Mouse (Mus musculus) brain, embryonic 14.5 days (tissue): ENCODE data around the gene 4930524J08Rik.

Source experiments
- CTCF ChIP-seq: fragments of 200-500 bp; IDR thresholded peaks from 2 replicates; pipeline ENCODE4 v1.5.1; 2012; ENCODE audit warnings: inconsistent platforms, mild to moderate bottlenecking, moderate library complexity, borderline replicate concordance; ENCODE audit not compliant: insufficient read depth, insufficient read length; ENCODE audit errors: extremely low read depth
- POLR2A ChIP-seq: fragments of 200-500 bp; IDR thresholded peaks from 2 replicates; pipeline ENCODE4 v1.6.1; 2012; ENCODE audit warnings: mild to moderate bottlenecking, inconsistent platforms, borderline replicate concordance; ENCODE audit not compliant: poor library complexity, insufficient read depth, insufficient read length, severe bottlenecking; ENCODE audit errors: extremely low read depth

DNA sequence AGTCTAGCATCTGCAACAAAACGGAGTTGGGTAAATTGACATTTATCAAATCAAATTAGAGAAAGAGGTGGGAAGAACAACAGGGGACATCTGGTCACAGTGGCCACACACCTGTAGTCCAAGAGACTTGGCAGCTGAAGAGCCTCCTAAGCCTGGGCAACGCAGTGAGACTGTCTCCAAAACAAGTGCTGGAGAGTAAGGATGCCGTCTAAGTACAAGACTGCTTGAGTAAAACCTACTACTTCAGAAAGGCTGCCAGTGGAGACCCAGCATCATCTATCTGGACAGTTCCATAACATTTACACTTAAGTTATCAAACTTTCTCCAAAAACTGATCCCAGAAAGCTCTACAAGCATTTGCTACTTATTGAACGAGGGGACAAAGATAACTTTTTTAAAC, 3.8 kb upstream of the 4930524J08Rik start:
- TF ChIP-seq CTCF (no peak), POLR2A (no peak)
